Mouse (Mus musculus): Measurements from ENCODE around the gene Mrps6. TPM values are rescaled to one million over a fixed set of nuclear protein-coding genes. Genes with fewer than 3 reads are reported as not detected.

The Mrps6 gene
- 142 and 180 TPM in 2 replicates for polyA plus RNA-seq (2021; fragmentation: Nextera tagmentation)
- long read RNA-seq, experiment 1, transcript Mrps6-201 (3 exons, 846 nt): major isoform, 34 of 36 reads
- long read RNA-seq, experiment 1, partial matches to known transcripts: 0 of 36 reads
- long read RNA-seq, experiment 1, other reads (novel, unspliced or antisense): 2 of 36 reads
- long read RNA-seq, experiment 2, transcript Mrps6-201 (3 exons, 846 nt): major isoform, 85 of 88 reads
- long read RNA-seq, experiment 2, partial matches to known transcripts: 3 of 88 reads
- long read RNA-seq, experiment 2, other reads (novel, unspliced or antisense): 0 of 88 reads

GRCm38 (mm10) chr16:92057852-92058643 is at the start of gene Mrps6, which contains the start of the genes Gm49711 and Slc5a3:
Gene Mrps6 (plus strand): TSS chr16:92058270.
Gene Gm49711 (plus strand): TSS chr16:92058316.
Gene Slc5a3 (plus strand): TSS chr16:92058322.

Other genes starting within 250 kb of the Mrps6 start
- gene Gm49711, start within 50 bp of the Mrps6 start, polyA plus RNA-seq (2021; fragmentation: Nextera tagmentation): 0.30 and 0.42 TPM in 2 replicates
- 10.1 and 13.6 TPM in 2 replicates for gene Slc5a3, start 52 bp downstream of the Mrps6 start, polyA plus RNA-seq (2021; fragmentation: Nextera tagmentation)
- 0.10 TPM in 1 of 2 replicates, not detected in the other for gene Kcne2, start 234.1 kb downstream of the Mrps6 start, polyA plus RNA-seq (2021; fragmentation: Nextera tagmentation)
- 112 and 115 TPM in 2 replicates for gene Smim11, start 243.0 kb downstream of the Mrps6 start, polyA plus RNA-seq (2021; fragmentation: Nextera tagmentation)

Data from left cerebral cortex, adult 6 months (tissue).